Mouse (Mus musculus) liver, adult 2 months (tissue): ENCODE data around the gene Hmces. TPM values are rescaled to one million over a fixed set of nuclear protein-coding genes. Genes with fewer than 3 reads are reported as not detected.
A peak's percentile ranks its signal among the peaks of the same experiment; 100 is the strongest.

Experiments
- DNase-seq: peaks from one replicate; pipeline ENCODE4 v3.0.0-alpha.2; 2011; ENCODE audit warnings: low read depth, low spot score; ENCODE audit errors: extremely low read depth
- H3K27ac ChIP-seq: fragments of 200-500 bp; replicated peaks from 2 replicates; pipeline ENCODE4 v1.5.1; 2012; ENCODE audit warnings: low read depth, mild to moderate bottlenecking, control low read depth, inconsistent platforms, low read length; ENCODE audit not compliant: insufficient read depth
- H3K27me3 ChIP-seq: fragments of 200-500 bp; 2 replicates; pipeline ENCODE4 v1.6.1; 2012; ENCODE audit warnings: mild to moderate bottlenecking, moderate library complexity, low read length, inconsistent platforms; ENCODE audit not compliant: control insufficient read depth, insufficient read depth
- H3K36me3 ChIP-seq: fragments of 200-500 bp; 2 replicates; pipeline ENCODE4 v1.6.1; 2012; ENCODE audit warnings: low read length, inconsistent platforms; ENCODE audit not compliant: control insufficient read depth, insufficient read depth
- H3K4me1 ChIP-seq: fragments of 200-500 bp; 2 replicates; pipeline ENCODE4 v1.6.1; 2011; ENCODE audit warnings: low read length; ENCODE audit not compliant: control insufficient read depth, insufficient read depth
- H3K4me3 ChIP-seq: fragments of 200-500 bp; 2 replicates; pipeline ENCODE4 v1.5.1; 2011; ENCODE audit warnings: low read depth, mild to moderate bottlenecking, control low read depth, low read length, moderate library complexity; ENCODE audit not compliant: insufficient read depth
- H3K79me2 ChIP-seq: fragments of 200-500 bp; 2 replicates; pipeline ENCODE4 v1.6.1; 2012; ENCODE audit warnings: inconsistent platforms, mild to moderate bottlenecking, low read length, moderate library complexity; ENCODE audit not compliant: control insufficient read depth, insufficient read depth
- H3K9ac ChIP-seq: fragments of 200-500 bp; 2 replicates; pipeline ENCODE4 v1.6.1; 2012; ENCODE audit warnings: low read depth, mild to moderate bottlenecking, control low read depth, inconsistent platforms, low read length
- CTCF ChIP-seq: fragments of 200-500 bp; IDR thresholded peaks from 2 replicates; pipeline ENCODE4 v1.5.1; 2011; ENCODE audit warnings: low read depth, low read length, control low read depth
- POLR2A ChIP-seq: fragments of 200-500 bp; IDR thresholded peaks from 2 replicates; pipeline ENCODE4 v1.6.1; 2011; ENCODE audit warnings: low read length, control low read depth; ENCODE audit not compliant: insufficient read depth; ENCODE audit errors: extremely low read depth
- WGBS: fragments of 180-500 bp; shearing (Covaris S2); methylation state at CpG from one replicate; pipeline ENCODE4 v1.1.7; 2018; 5-methylcytosine and 5-hydroxymethylcytosine counted together
- polyA plus RNA-seq: library from polyadenylated mRNA; depleted of rRNA; stranded (reverse); fragments of >200 nt; gene quantifications from 2 replicates; pipeline ENCODE4 v1.2.3, GENCODE M21; 2012
- total RNA-seq: library from RNA; depleted of rRNA; stranded (reverse); fragments of >200 nt; gene quantifications from 2 replicates; pipeline ENCODE4 v1.2.3, GENCODE M21; 2014

The Hmces gene
- total and polyA plus RNA-seq, 2 experiments, result 6.5 to 9.6 TPM

GRCm38 (mm10) chr6:87898028-87898427 is 15.7 kb upstream of the Hmces start:
- H3K4me1 ChIP-seq, result no peaks in the 10 kb centered on the region
- H3K36me3 ChIP-seq, result peaks cover 60% of the 10 kb centered on the region
- no peaks in the 10 kb centered on the region for H3K79me2 ChIP-seq
- H3K4me3 ChIP-seq, result no peak overlapping the region
- no peak overlapping the region for H3K9ac ChIP-seq
- no peak overlapping the region for H3K27ac ChIP-seq
- WGBS, result 97% methylated on average over 10 of the region's 10 CpGs
- TF ChIP-seq CTCF (no peak), POLR2A (no peak)
- no peaks in the 10 kb centered on the region for H3K27me3 ChIP-seq
- no peak for DNase-seq

GRCm38 (mm10) chr6:87906632-87907031 is 7.1 kb upstream of the Hmces start:
- no peaks in the 10 kb centered on the region for H3K4me1 ChIP-seq
- no peaks in the 10 kb centered on the region for H3K79me2 ChIP-seq
- no peak overlapping the region for H3K4me3 ChIP-seq
- WGBS, result 90% methylated on average over 5 of the region's 5 CpGs
- peaks cover 80% of the 10 kb centered on the region for H3K36me3 ChIP-seq
- no peak overlapping the region for H3K9ac ChIP-seq
- peak; percentile 16; the same call in 1 of the 2 replicates for TF ChIP-seq CTCF
- TF ChIP-seq POLR2A, result no peak
- no peaks in the 10 kb centered on the region for H3K27me3 ChIP-seq
- DNase-seq, result no peak
- H3K27ac ChIP-seq, result no peak overlapping the region

- no peak for DNase-seq
- H3K4me3 ChIP-seq, result no peak overlapping the region
- no peak overlapping the region for H3K9ac ChIP-seq
- no peaks in the 10 kb centered on the region for H3K79me2 ChIP-seq
- H3K27me3 ChIP-seq, result no peaks in the 10 kb centered on the region
- WGBS, result 93% methylated on average over 6 of the region's 6 CpGs
- no peaks in the 10 kb centered on the region for H3K4me1 ChIP-seq
- TF ChIP-seq CTCF (no peak), POLR2A (no peak)
- H3K27ac ChIP-seq, result no peak overlapping the region
- H3K36me3 ChIP-seq, result peaks cover 69% of the 10 kb centered on the region
These were observed 4.6 kb upstream of the Hmces start for GRCm38 (mm10) chr6:87909181-87909580.

GRCm38 (mm10) chr6:87911559-87911958 is 2.2 kb upstream of the Hmces start:
- 77% methylated on average over 6 of the region's 6 CpGs for WGBS
- Histone ChIP-seq H3K36me3 (peaks cover 47% of the 10 kb centered on the region), H3K27me3 (no peaks in the 10 kb centered on the region), H3K4me3 (no peak overlapping the region), H3K4me1 (peaks cover 7% of the 10 kb centered on the region), H3K79me2 (no peaks in the 10 kb centered on the region), H3K9ac (no peak overlapping the region), H3K27ac (no peak overlapping the region)
- no peak for DNase-seq
- TF ChIP-seq POLR2A, result no peak
- TF ChIP-seq CTCF, result no peak

GRCm38 (mm10) chr6:87914326-87915102 is 779 bp downstream of the Hmces start:
- Histone ChIP-seq H3K4me3 (peak overlapping the region; percentile 89), H3K9ac (peak overlapping the region; percentile 92), H3K27me3 (no peaks in the 10 kb centered on the region), H3K4me1 (peaks cover 7% of the 10 kb centered on the region), H3K36me3 (peaks cover 41% of the 10 kb centered on the region), H3K27ac (peak overlapping the region; percentile 63), H3K79me2 (no peaks in the 10 kb centered on the region)
- 6% methylated on average over 35 of the region's 35 CpGs for WGBS
- peak; percentile 15 for DNase-seq
- TF ChIP-seq CTCF (no peak), POLR2A (no peak)

GRCm38 (mm10) chr6:87915939-87916338 is 2.2 kb downstream of the Hmces start:
- no peak overlapping the region for H3K9ac ChIP-seq
- H3K36me3 ChIP-seq, result peaks cover 34% of the 10 kb centered on the region
- H3K27ac ChIP-seq, result no peak overlapping the region
- H3K79me2 ChIP-seq, result no peaks in the 10 kb centered on the region
- peaks cover 11% of the 10 kb centered on the region for H3K4me1 ChIP-seq
- no peak for TF ChIP-seq POLR2A
- no peak for TF ChIP-seq CTCF
- H3K4me3 ChIP-seq, result no peak overlapping the region
- no peaks in the 10 kb centered on the region for H3K27me3 ChIP-seq
- 74% methylated on average over 5 of the region's 5 CpGs for WGBS
- no peak for DNase-seq
